Mouse (Mus musculus) limb, embryonic 14.5 days (tissue): ENCODE results near the gene Fbl. TPM values are rescaled to one million over a fixed set of nuclear protein-coding genes. Genes with fewer than 3 reads are reported as not detected.
"Not testable (repeated sequence)": the region's sequence is repeated elsewhere in the genome, so short reads cannot be mapped to it uniquely, and the experiment has no call there.

Experiments
- ATAC-seq: fragments of 200-750 bp; cut with Nextera tagmentation; 2 replicates; pipeline ENCODE4 v1.8.0; 2017; ENCODE audit warnings: low read depth, moderate number of reproducible peaks, moderate TSS enrichment; ENCODE audit not compliant: low FRiP score
- DNase-seq: peaks from one replicate; pipeline ENCODE4 v3.0.0-alpha.2; 2015; ENCODE audit warnings: low spot score
- H3K27ac ChIP-seq: fragments of 300-500 bp; sonication (generic); replicated peaks from 2 replicates; pipeline ENCODE4 v1.5.1; 2014; ENCODE audit warnings: low read depth, mild to moderate bottlenecking, low read length, moderate library complexity, mixed read lengths
- H3K27me3 ChIP-seq: fragments of 300-500 bp; sonication (generic); 2 replicates; pipeline ENCODE4 v1.6.1; 2014; ENCODE audit warnings: low read length, mixed read lengths; ENCODE audit not compliant: control insufficient read depth, insufficient read depth
- H3K36me3 ChIP-seq: fragments of 300-500 bp; sonication (generic); 2 replicates; pipeline ENCODE4 v1.6.1; 2014; ENCODE audit warnings: mild to moderate bottlenecking, low read length, moderate library complexity, mixed read lengths; ENCODE audit not compliant: control insufficient read depth, insufficient read depth
- H3K4me1 ChIP-seq: fragments of 300-500 bp; sonication (generic); 2 replicates; pipeline ENCODE4 v1.6.1; 2014; ENCODE audit warnings: antibody characterized with exemption, low read length, mixed read lengths; ENCODE audit not compliant: control insufficient read depth, insufficient read depth
- H3K4me2 ChIP-seq: fragments of 300-500 bp; sonication (generic); replicated peaks from 2 replicates; pipeline ENCODE4 v1.6.1; 2014; ENCODE audit warnings: low read depth, mild to moderate bottlenecking, low read length, moderate library complexity; ENCODE audit not compliant: severe bottlenecking
- H3K4me3 ChIP-seq: fragments of 300-500 bp; sonication (generic); replicated peaks from 2 replicates; pipeline ENCODE4 v1.5.1; 2014; ENCODE audit warnings: low read length
- H3K9ac ChIP-seq: fragments of 300-500 bp; sonication (generic); 2 replicates; pipeline ENCODE4 v1.6.1; 2014; ENCODE audit warnings: mild to moderate bottlenecking, low read depth, low read length, moderate library complexity; ENCODE audit not compliant: severe bottlenecking
- H3K9me3 ChIP-seq: fragments of 300-500 bp; sonication (generic); 2 replicates; pipeline ENCODE4 v1.6.1; 2016; ENCODE audit warnings: low read length; ENCODE audit not compliant: control insufficient read depth
- WGBS: fragments of 180-500 bp; shearing (Covaris S2); extraction: QIAGEN DNeasy Blood & Tissue Kit; methylation state at CpG from one replicate; pipeline ENCODE4 v1.1.7; 2014; 5-methylcytosine and 5-hydroxymethylcytosine counted together
- polyA plus RNA-seq, 2 experiments: library from polyadenylated mRNA; depleted of rRNA in 1 of 2; stranded (reverse) in 1 of 2; unstranded in 1 of 2; fragments of >200 nt; fragmentation: Nextera tagmentation in 1 of 2; extraction: Ambion mirVana in 1 of 2; gene quantifications; 2 replicates each; pipeline versions ENCODE4 v1.2.1 to v1.2.3; 2012 to 2014

Gene Fbl
- polyA plus RNA-seq, 2 experiments, result 45.9 to 299 TPM

DNA sequence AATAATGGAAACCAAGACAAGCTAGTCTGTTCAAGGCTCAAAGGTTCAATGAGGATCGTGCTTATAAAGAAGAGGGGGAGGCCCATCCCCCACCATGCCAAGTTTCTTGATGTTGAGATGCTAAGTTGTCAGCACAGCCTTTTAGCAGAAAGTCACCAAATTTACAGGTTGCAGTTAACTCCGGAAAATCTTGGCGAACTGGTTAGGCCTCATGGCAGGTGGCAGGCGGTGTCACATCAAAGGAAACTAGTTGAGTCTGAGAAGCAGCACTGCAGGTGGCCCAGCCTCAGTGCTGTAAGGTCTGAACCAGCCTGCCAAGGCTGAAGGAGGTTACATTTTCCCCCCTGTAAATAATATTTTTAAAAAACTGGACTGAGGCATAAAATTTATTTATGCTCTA, 57.3 kb downstream of the Fbl start:
- 83% methylated on average over 4 of the region's 4 CpGs for WGBS
- H3K9me3 ChIP-seq, H3K27ac ChIP-seq, H3K9ac ChIP-seq, H3K4me3 ChIP-seq, ATAC-seq, H3K4me2 ChIP-seq, DNase-seq, H3K36me3 ChIP-seq, H3K27me3 ChIP-seq, H3K4me1 ChIP-seq: not testable (repeated sequence)

GRCm38 (mm10) chr7:28227421-28227820, 57.9 kb downstream of the Fbl start:
- H3K36me3 ChIP-seq, H3K9me3 ChIP-seq, DNase-seq, H3K27ac ChIP-seq, H3K4me3 ChIP-seq, ATAC-seq, H3K4me1 ChIP-seq, H3K9ac ChIP-seq, H3K27me3 ChIP-seq, H3K4me2 ChIP-seq: not testable (repeated sequence)
- 90% methylated on average over 4 of the region's 4 CpGs for WGBS

Other genes with a start within 250 kb of the Fbl start
- 4.0 and 5.9 TPM in 2 replicates for gene Zfp974, start 240.2 kb upstream of the Fbl start, polyA plus RNA-seq (2012; rRNA removed)
- 8.0 and 8.4 TPM in 2 replicates for gene Zfp974, start 240.2 kb upstream of the Fbl start, polyA plus RNA-seq (2014; fragmentation: Nextera tagmentation; extraction: Ambion mirVana)
- gene Zfp780b, start 190.5 kb upstream of the Fbl start, polyA plus RNA-seq (2012; rRNA removed), result 4.7 and 5.7 TPM in 2 replicates
- gene Zfp780b, start 190.5 kb upstream of the Fbl start, polyA plus RNA-seq (2014; fragmentation: Nextera tagmentation; extraction: Ambion mirVana), result 10.8 and 14.0 TPM in 2 replicates
- gene Zfp850, start 155.6 kb upstream of the Fbl start, polyA plus RNA-seq (2012; rRNA removed), result 1.8 and 2.0 TPM in 2 replicates
- 4.1 and 4.5 TPM in 2 replicates for gene Zfp850, start 155.6 kb upstream of the Fbl start, polyA plus RNA-seq (2014; fragmentation: Nextera tagmentation; extraction: Ambion mirVana)
- 206 and 227 TPM in 2 replicates for gene Psmc4, start 119.6 kb upstream of the Fbl start, polyA plus RNA-seq (2012; rRNA removed)
- gene Psmc4, start 119.6 kb upstream of the Fbl start, polyA plus RNA-seq (2014; fragmentation: Nextera tagmentation; extraction: Ambion mirVana), result 281 and 284 TPM in 2 replicates
- gene Fcgbp, start 98.5 kb upstream of the Fbl start, polyA plus RNA-seq (2012; rRNA removed), result 0.35 and 0.63 TPM in 2 replicates
- gene Fcgbp, start 98.5 kb upstream of the Fbl start, polyA plus RNA-seq (2014; fragmentation: Nextera tagmentation; extraction: Ambion mirVana), result 0.18 and 0.48 TPM in 2 replicates
- not detected in 2 replicates for gene 9530053A07Rik, start 40.2 kb upstream of the Fbl start, polyA plus RNA-seq (2012; rRNA removed)
- gene 9530053A07Rik, start 40.2 kb upstream of the Fbl start, polyA plus RNA-seq (2014; fragmentation: Nextera tagmentation; extraction: Ambion mirVana), result not detected in 2 replicates
- 26.0 and 37.8 TPM in 2 replicates for gene Dyrk1b, start 9.8 kb downstream of the Fbl start, polyA plus RNA-seq (2012; rRNA removed)
- 13.8 and 15.7 TPM in 2 replicates for gene Dyrk1b, start 9.8 kb downstream of the Fbl start, polyA plus RNA-seq (2014; fragmentation: Nextera tagmentation; extraction: Ambion mirVana)
- 33.0 and 35.0 TPM in 2 replicates for gene Eid2, start 98.2 kb downstream of the Fbl start, polyA plus RNA-seq (2012; rRNA removed)
- gene Eid2, start 98.2 kb downstream of the Fbl start, polyA plus RNA-seq (2014; fragmentation: Nextera tagmentation; extraction: Ambion mirVana), result 12.2 and 17.0 TPM in 2 replicates
- 15.4 and 18.3 TPM in 2 replicates for gene Eid2b, start 108.0 kb downstream of the Fbl start, polyA plus RNA-seq (2012; rRNA removed)
- gene Eid2b, start 108.0 kb downstream of the Fbl start, polyA plus RNA-seq (2014; fragmentation: Nextera tagmentation; extraction: Ambion mirVana), result 14.3 and 14.9 TPM in 2 replicates
- 0.55 and 0.74 TPM in 2 replicates for gene Selenov, start 121.5 kb downstream of the Fbl start, polyA plus RNA-seq (2012; rRNA removed)
- gene Selenov, start 121.5 kb downstream of the Fbl start, polyA plus RNA-seq (2014; fragmentation: Nextera tagmentation; extraction: Ambion mirVana), result 0.34 TPM in 1 of 2 replicates, not detected in the other
- gene Dll3, start 132.5 kb downstream of the Fbl start, polyA plus RNA-seq (2012; rRNA removed), result 0.85 and 0.92 TPM in 2 replicates
- 0.83 and 0.84 TPM in 2 replicates for gene Dll3, start 132.5 kb downstream of the Fbl start, polyA plus RNA-seq (2014; fragmentation: Nextera tagmentation; extraction: Ambion mirVana)
- gene Timm50, start 142.4 kb downstream of the Fbl start, polyA plus RNA-seq (2012; rRNA removed), result 98.1 and 119 TPM in 2 replicates
- gene Timm50, start 142.4 kb downstream of the Fbl start, polyA plus RNA-seq (2014; fragmentation: Nextera tagmentation; extraction: Ambion mirVana), result 138 TPM in 2 replicates
- gene Supt5, start 169.0 kb downstream of the Fbl start, polyA plus RNA-seq (2012; rRNA removed), result 116 and 127 TPM in 2 replicates
- 76.2 and 84.4 TPM in 2 replicates for gene Supt5, start 169.0 kb downstream of the Fbl start, polyA plus RNA-seq (2014; fragmentation: Nextera tagmentation; extraction: Ambion mirVana)
- gene Rps16, start 180.9 kb downstream of the Fbl start, polyA plus RNA-seq (2012; rRNA removed), result 1,848 and 2,127 TPM in 2 replicates
- gene Rps16, start 180.9 kb downstream of the Fbl start, polyA plus RNA-seq (2014; fragmentation: Nextera tagmentation; extraction: Ambion mirVana), result 1,280 and 1,345 TPM in 2 replicates
- 67.3 and 87.8 TPM in 2 replicates for gene Plekhg2, start 202.9 kb downstream of the Fbl start, polyA plus RNA-seq (2012; rRNA removed)
- 59.0 and 69.1 TPM in 2 replicates for gene Plekhg2, start 202.9 kb downstream of the Fbl start, polyA plus RNA-seq (2014; fragmentation: Nextera tagmentation; extraction: Ambion mirVana)
- 12.3 and 19.0 TPM in 2 replicates for gene Zfp36, start 210.5 kb downstream of the Fbl start, polyA plus RNA-seq (2012; rRNA removed)
- gene Zfp36, start 210.5 kb downstream of the Fbl start, polyA plus RNA-seq (2014; fragmentation: Nextera tagmentation; extraction: Ambion mirVana), result 16.0 TPM in 2 replicates
- gene Med29, start 223.0 kb downstream of the Fbl start, polyA plus RNA-seq (2012; rRNA removed), result 47.5 and 61.6 TPM in 2 replicates
- gene Med29, start 223.0 kb downstream of the Fbl start, polyA plus RNA-seq (2014; fragmentation: Nextera tagmentation; extraction: Ambion mirVana), result 46.6 and 49.9 TPM in 2 replicates
- 97.8 and 102 TPM in 2 replicates for gene Paf1, start 223.2 kb downstream of the Fbl start, polyA plus RNA-seq (2012; rRNA removed)
- gene Paf1, start 223.2 kb downstream of the Fbl start, polyA plus RNA-seq (2014; fragmentation: Nextera tagmentation; extraction: Ambion mirVana), result 54.2 and 63.1 TPM in 2 replicates